Mouse (Mus musculus) testis, adult 2 months (tissue): ENCODE measurements around the gene Ucn3. TPM values are rescaled to one million over a fixed set of nuclear protein-coding genes. Genes with fewer than 3 reads are reported as not detected.

ENCODE experiments used
- H3K27ac ChIP-seq: fragments of 200-500 bp; 2 replicates; pipeline ENCODE4 v1.5.1; 2012; ENCODE audit warnings: low read depth, low read length; ENCODE audit not compliant: control insufficient read depth, insufficient read depth
- H3K27me3 ChIP-seq: fragments of 200-500 bp; 2 replicates; pipeline ENCODE4 v1.6.1; 2012; ENCODE audit warnings: mild to moderate bottlenecking, low read length, moderate library complexity; ENCODE audit not compliant: control insufficient read depth, insufficient read depth
- H3K36me3 ChIP-seq: fragments of 200-500 bp; 2 replicates; pipeline ENCODE4 v1.6.1; 2012; ENCODE audit warnings: mild to moderate bottlenecking, low read length; ENCODE audit not compliant: control insufficient read depth, insufficient read depth
- H3K4me1 ChIP-seq: fragments of 200-500 bp; 2 replicates; pipeline ENCODE4 v1.6.1; 2012; ENCODE audit warnings: low read length; ENCODE audit not compliant: control insufficient read depth, insufficient read depth
- H3K4me3 ChIP-seq: fragments of 200-500 bp; 2 replicates; pipeline ENCODE4 v1.5.1; 2012; ENCODE audit warnings: low read depth, mild to moderate bottlenecking, low read length, moderate library complexity, mixed read lengths; ENCODE audit not compliant: control insufficient read depth
- CTCF ChIP-seq: fragments of 200-500 bp; IDR thresholded peaks from 2 replicates; pipeline ENCODE4 v1.5.1; 2012; ENCODE audit warnings: low read depth, mild to moderate bottlenecking, inconsistent platforms, low read length, moderate library complexity; ENCODE audit not compliant: control insufficient read depth, insufficient read depth, insufficient replicate concordance
- POLR2A ChIP-seq: fragments of 200-500 bp; IDR thresholded peaks from 2 replicates; pipeline ENCODE4 v1.6.1; 2012; ENCODE audit warnings: low read depth, mild to moderate bottlenecking, inconsistent platforms, low read length, moderate library complexity; ENCODE audit not compliant: control insufficient read depth
- polyA plus RNA-seq: library from polyadenylated mRNA; depleted of rRNA; stranded (reverse); fragments of >200 nt; gene quantifications from 2 replicates; pipeline ENCODE4 v1.2.3, GENCODE M21; 2012; rRNA removed

The Ucn3 gene
- polyA plus RNA-seq = not detected in 2 replicates

GRCm38 (mm10) chr13:3945249-3945648 is at the start of gene Ucn3:
Ucn3 (minus strand) TSS chr13:3945349.
- TF ChIP-seq CTCF = no peak
- TF ChIP-seq POLR2A = no peak
- H3K4me1 ChIP-seq = peaks cover 6% of the 10 kb centered on the region; the same call in 1 of the 2 replicates
- H3K27ac ChIP-seq = no peak within 1 kb of the TSS
- H3K27me3 ChIP-seq = no peaks in the 10 kb centered on the region
- H3K4me3 ChIP-seq = no peak within 1 kb of the TSS
- no peaks in the 10 kb centered on the region for H3K36me3 ChIP-seq

GRCm38 (mm10) chr13:3992081-3992480 is 46.9 kb upstream of the Ucn3 start:
- Histone ChIP-seq H3K4me1 (no peaks in the 10 kb centered on the region), H3K27ac (no peak overlapping the region), H3K36me3 (no peaks in the 10 kb centered on the region), H3K4me3 (no peak overlapping the region), H3K27me3 (no peaks in the 10 kb centered on the region)
- no peak for TF ChIP-seq POLR2A
- no peak for TF ChIP-seq CTCF

GRCm38 (mm10) chr13:3968849-3969248 is 23.7 kb upstream of the Ucn3 start:
- no peak overlapping the region for H3K4me3 ChIP-seq
- H3K4me1 ChIP-seq = no peaks in the 10 kb centered on the region
- H3K36me3 ChIP-seq = no peaks in the 10 kb centered on the region
- no peak overlapping the region for H3K27ac ChIP-seq
- no peak for TF ChIP-seq POLR2A
- no peak for TF ChIP-seq CTCF
- no peaks in the 10 kb centered on the region for H3K27me3 ChIP-seq

DNA sequence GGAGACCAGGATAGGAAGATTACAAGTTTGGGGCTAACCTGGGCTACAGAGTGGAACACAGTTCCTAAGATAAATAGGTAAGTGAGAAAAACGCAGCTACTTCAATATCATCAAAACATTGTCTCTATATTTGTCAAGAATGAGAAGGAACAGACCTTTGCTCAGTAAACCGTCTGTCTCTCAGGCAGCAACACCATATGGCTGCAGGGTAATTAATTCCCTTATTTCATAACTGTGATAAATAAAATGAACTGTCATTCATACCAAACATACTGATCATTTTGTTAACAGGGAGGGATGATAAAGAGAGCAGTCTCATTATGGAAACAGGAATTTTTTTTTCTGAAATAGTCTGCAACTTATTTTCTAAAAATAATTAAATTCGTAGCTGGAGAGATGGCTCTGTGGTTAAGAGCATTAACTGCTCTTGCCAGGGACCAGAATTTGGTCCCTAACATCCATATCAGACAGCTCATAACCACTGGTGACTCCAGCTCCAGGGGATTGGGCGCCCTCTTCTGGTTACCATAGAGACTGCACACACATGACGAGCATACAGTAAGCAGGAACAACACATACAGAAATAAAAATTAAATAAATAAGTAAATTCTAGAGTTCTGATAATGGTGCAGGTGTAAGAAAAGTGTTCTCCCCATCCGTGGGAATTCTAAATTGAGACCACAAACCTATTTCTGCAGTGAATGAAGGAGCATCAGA is 6.2 kb upstream of the Ucn3 start:
- H3K27ac ChIP-seq = no peak overlapping the region
- H3K27me3 ChIP-seq = no peaks in the 10 kb centered on the region
- H3K4me3 ChIP-seq = no peak overlapping the region

GRCm38 (mm10) chr13:3949477-3949876 is 4.3 kb upstream of the Ucn3 start:
- Histone ChIP-seq H3K4me3 (no peak overlapping the region), H3K27ac (no peak overlapping the region), H3K36me3 (no peaks in the 10 kb centered on the region), H3K4me1 (no peaks in the 10 kb centered on the region), H3K27me3 (no peaks in the 10 kb centered on the region)
- TF ChIP-seq CTCF (no peak), POLR2A (no peak)

More for the DNA sequence above, 6.2 kb upstream of the Ucn3 start:
- Histone ChIP-seq H3K36me3 (no peaks in the 10 kb centered on the region), H3K4me1 (no peaks in the 10 kb centered on the region)
- TF ChIP-seq POLR2A (no peak), CTCF (no peak)

DNA sequence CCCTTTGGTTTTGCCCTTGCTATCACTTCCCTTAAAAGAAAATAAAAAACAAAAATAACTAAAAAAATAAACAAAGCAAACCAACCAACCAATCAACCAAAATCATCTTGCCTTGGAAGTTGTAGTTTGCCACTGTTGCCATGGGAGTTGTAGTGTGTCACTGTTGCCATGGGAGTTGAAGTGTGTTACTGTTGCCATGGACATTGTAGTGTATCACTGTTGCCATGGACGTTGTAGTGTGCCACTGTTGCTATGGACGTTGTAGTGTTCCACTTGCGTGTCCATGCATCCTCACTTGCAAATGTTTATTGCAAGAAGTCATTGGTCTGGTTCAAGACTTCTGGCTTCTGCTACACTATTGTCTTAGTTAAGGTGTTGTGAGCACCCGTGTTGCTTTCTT is 2.1 kb upstream of the Ucn3 start:
- Histone ChIP-seq H3K4me1 (no peaks in the 10 kb centered on the region), H3K36me3 (no peaks in the 10 kb centered on the region), H3K27me3 (no peaks in the 10 kb centered on the region), H3K4me3 (no peak overlapping the region), H3K27ac (no peak overlapping the region)
- TF ChIP-seq POLR2A (no peak), CTCF (no peak)

DNA sequence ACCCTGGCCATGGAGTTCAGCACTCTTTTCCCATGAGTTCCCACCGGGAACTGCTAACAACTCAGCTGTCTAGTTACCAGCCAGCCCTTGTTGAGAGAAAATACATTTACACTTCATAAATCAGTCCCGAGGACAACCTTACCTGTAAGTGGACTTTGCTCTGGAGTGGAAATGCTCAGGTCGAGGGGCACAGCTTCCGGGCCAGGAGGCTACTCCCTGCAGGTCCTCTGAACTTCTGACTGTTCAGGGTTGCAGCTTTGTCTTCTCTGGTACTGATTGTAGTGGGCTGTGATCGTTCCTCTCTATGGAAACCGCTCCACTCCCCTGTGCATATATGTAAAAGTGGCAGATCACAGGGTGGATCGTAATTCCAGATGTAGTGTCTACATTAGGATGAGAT is 450 bp downstream of the Ucn3 start:
- Histone ChIP-seq H3K36me3 (no peaks in the 10 kb centered on the region), H3K4me1 (peaks cover 6% of the 10 kb centered on the region; the same call in 1 of the 2 replicates), H3K4me3 (no peak overlapping the region), H3K27me3 (no peaks in the 10 kb centered on the region), H3K27ac (no peak overlapping the region)
- no peak for TF ChIP-seq CTCF
- no peak for TF ChIP-seq POLR2A
